Mouse (Mus musculus) left cerebral cortex, adult 8-10 months (tissue): ENCODE measurements around the gene Fcrl6. TPM values are rescaled to one million over a fixed set of nuclear protein-coding genes. Genes with fewer than 3 reads are reported as not detected.
A peak's percentile ranks its signal among the peaks of the same experiment; 100 is the strongest.

ENCODE experiments used
- DNase-seq, 2 experiments: peaks; one replicate each; pipeline ENCODE4 v3.0.0; 2022; ENCODE audit warnings: low spot score in 2 of 2
- total RNA-seq, 4 experiments: library from RNA; stranded (reverse); gene quantifications; 2 replicates each; pipeline ENCODE4 v1.2.4; 2022

Fcrl6 gene
- total RNA-seq = not detected

- DNase-seq = no peak
These were observed at the start of gene Fcrl6 for GRCm38 (mm10) chr1:172602326-172602725. Gene Fcrl6, minus strand, starts transcription at chr1:172602551.

GRCm38 (mm10) chr1:172651288-172651987 is 49.1 kb upstream of the Fcrl6 start:
- no peak for DNase-seq

GRCm38 (mm10) chr1:172650519-172651287 is 48.4 kb upstream of the Fcrl6 start:
- no peak for DNase-seq

GRCm38 (mm10) chr1:172649396-172649795 is 47.0 kb upstream of the Fcrl6 start:
- no peak for DNase-seq

- DNase-seq = no peak
These were observed 44.9 kb upstream of the Fcrl6 start for GRCm38 (mm10) chr1:172647236-172647635.

- peak in 1 of 2 experiments; percentile 22 for DNase-seq
These were observed 36.4 kb upstream of the Fcrl6 start for GRCm38 (mm10) chr1:172638781-172639180.

- no peak for DNase-seq
These were observed 35.5 kb upstream of the Fcrl6 start for GRCm38 (mm10) chr1:172637801-172638200.

GRCm38 (mm10) chr1:172636266-172636665 is 33.9 kb upstream of the Fcrl6 start:
- DNase-seq = no peak

- no peak for DNase-seq
These were observed 32.9 kb upstream of the Fcrl6 start for GRCm38 (mm10) chr1:172635258-172635657.

GRCm38 (mm10) chr1:172634136-172634535 is 31.8 kb upstream of the Fcrl6 start:
- no peak for DNase-seq

- peak; percentile 77 to 95 for DNase-seq
These were observed 30.3 kb upstream of the Fcrl6 start, which contains the start of gene Dusp23 for GRCm38 (mm10) chr1:172632451-172633326. Gene Dusp23, minus strand, starts transcription at chr1:172632962.

GRCm38 (mm10) chr1:172631721-172632120 is 29.4 kb upstream of the Fcrl6 start:
- no peak for DNase-seq

GRCm38 (mm10) chr1:172629831-172630230 is 27.5 kb upstream of the Fcrl6 start:
- DNase-seq = no peak

GRCm38 (mm10) chr1:172626306-172626705 is 24.0 kb upstream of the Fcrl6 start:
- DNase-seq = no peak

- DNase-seq = no peak
These were observed 21.7 kb upstream of the Fcrl6 start for GRCm38 (mm10) chr1:172624081-172624480.

GRCm38 (mm10) chr1:172623599-172623998 is 21.2 kb upstream of the Fcrl6 start:
- DNase-seq = no peak

GRCm38 (mm10) chr1:172619235-172619634 is 16.9 kb upstream of the Fcrl6 start:
- peak; percentile 22 to 63 for DNase-seq

- no peak for DNase-seq
These were observed 15.8 kb upstream of the Fcrl6 start for GRCm38 (mm10) chr1:172618141-172618540.

- DNase-seq = no peak
These were observed 15.2 kb upstream of the Fcrl6 start for GRCm38 (mm10) chr1:172617365-172618076.

- DNase-seq = no peak
These were observed 14.4 kb upstream of the Fcrl6 start for GRCm38 (mm10) chr1:172616537-172617300.
